Mouse (Mus musculus): Measurements from ENCODE around the gene Actl11.

Gene Actl11

GRCm38 (mm10) chr9:107928169-107928568, at the start of gene Actl11:
Gene Actl11, plus strand, starts transcription at chr9:107928469.
- DNase-seq (ENCODE audit: low spot score) = no peak

GRCm38 (mm10) chr9:107880411-107880810, 47.9 kb upstream of the Actl11 start:
- DNase-seq (ENCODE audit: low spot score) = no peak

GRCm38 (mm10) chr9:107887804-107888266, 40.4 kb upstream of the Actl11 start, which contains the start of gene Mon1a:
Gene Mon1a, plus strand, starts transcription at chr9:107888151.
- peak; percentile 69 for DNase-seq (ENCODE audit: low spot score)

GRCm38 (mm10) chr9:107888267-107888850, 39.9 kb upstream of the Actl11 start:
- DNase-seq (ENCODE audit: low spot score) = no peak

GRCm38 (mm10) chr9:107890260-107890659, 38.0 kb upstream of the Actl11 start:
- no peak for DNase-seq (ENCODE audit: low spot score)

GRCm38 (mm10) chr9:107891023-107891422, 37.2 kb upstream of the Actl11 start:
- no peak for DNase-seq (ENCODE audit: low spot score)

GRCm38 (mm10) chr9:107898563-107898962, 29.7 kb upstream of the Actl11 start:
- no peak for DNase-seq (ENCODE audit: low spot score)

GRCm38 (mm10) chr9:107899855-107900254, 28.4 kb upstream of the Actl11 start:
- DNase-seq (ENCODE audit: low spot score) = no peak

GRCm38 (mm10) chr9:107900840-107901626, 27.2 kb upstream of the Actl11 start:
- DNase-seq (ENCODE audit: low spot score) = peak; percentile 58

- no peak for DNase-seq (ENCODE audit: low spot score)
Observed at GRCm38 (mm10) chr9:107901627-107901914, 26.7 kb upstream of the Actl11 start.

GRCm38 (mm10) chr9:107904726-107905125, 23.5 kb upstream of the Actl11 start:
- peak; percentile 79 for DNase-seq (ENCODE audit: low spot score)

- DNase-seq (ENCODE audit: low spot score) = peak; percentile 72
Observed at GRCm38 (mm10) chr9:107906252-107906966, 21.9 kb upstream of the Actl11 start, which contains the start of gene Mst1r. Gene Mst1r, plus strand, starts transcription at chr9:107906873.

GRCm38 (mm10) chr9:107906967-107907800, 21.1 kb upstream of the Actl11 start:
- no peak for DNase-seq (ENCODE audit: low spot score)

- no peak for DNase-seq (ENCODE audit: low spot score)
Observed at GRCm38 (mm10) chr9:107907801-107908120, 20.5 kb upstream of the Actl11 start.

GRCm38 (mm10) chr9:107908410-107909158, 19.7 kb upstream of the Actl11 start:
- DNase-seq (ENCODE audit: low spot score) = no peak

GRCm38 (mm10) chr9:107910025-107910769, 18.1 kb upstream of the Actl11 start:
- no peak for DNase-seq (ENCODE audit: low spot score)

GRCm38 (mm10) chr9:107914764-107915420, 13.4 kb upstream of the Actl11 start:
- DNase-seq (ENCODE audit: low spot score) = no peak

- DNase-seq (ENCODE audit: low spot score) = no peak
Observed at GRCm38 (mm10) chr9:107917895-107918608, 10.2 kb upstream of the Actl11 start.

GRCm38 (mm10) chr9:107918884-107919283, 9.4 kb upstream of the Actl11 start:
- no peak for DNase-seq (ENCODE audit: low spot score)

All from ovary, postnatal 10 days (tissue).